Mouse (Mus musculus): ENCODE measurements around the gene Lin9. TPM values are rescaled to one million over a fixed set of nuclear protein-coding genes. Genes with fewer than 3 reads are reported as not detected.

The Lin9 gene
- total and polyA plus RNA-seq, 3 experiments = 0.77 to 37.3 (median 37.2) TPM

- ATAC-seq (ENCODE audit: extremely low read depth, insufficient number of reproducible peaks, low FRiP score, poor library complexity, severe bottlenecking) = no peak
- no peak for TF ChIP-seq CTCF (IDR thresholded peaks at IDR 0.05; ENCODE audit: low read depth, low read length)
- TF ChIP-seq TAL1 (conservative IDR thresholded peaks at IDR 0.05; ENCODE audit: low read depth, low read length) = no peak
- TF ChIP-seq POLR2AphosphoS5 (IDR thresholded peaks at IDR 0.05; ENCODE audit: insufficient replicate concordance, low read depth, low read length) = no peak
- TF ChIP-seq GATA2 (IDR thresholded peaks at IDR 0.05; ENCODE audit: borderline replicate concordance, low read depth, low read length) = no peak
- TF ChIP-seq GATA1 (IDR thresholded peaks at IDR 0.05; ENCODE audit: borderline replicate concordance, low read length) = no peak
Observed at GRCm38 (mm10) chr1:180696626-180697352, 55.8 kb downstream of the Lin9 start, which contains the start of gene Mixl1. Gene Mixl1, minus strand, starts transcription at chr1:180697034.

GRCm38 (mm10) chr1:180698063-180698462, 57.1 kb downstream of the Lin9 start:
- TF ChIP-seq TAL1 (conservative IDR thresholded peaks at IDR 0.05; ENCODE audit: low read depth, low read length) (no peak), GATA1 (IDR thresholded peaks at IDR 0.05; ENCODE audit: borderline replicate concordance, low read length) (no peak), GATA2 (IDR thresholded peaks at IDR 0.05; ENCODE audit: borderline replicate concordance, low read depth, low read length) (no peak), POLR2AphosphoS5 (IDR thresholded peaks at IDR 0.05; ENCODE audit: insufficient replicate concordance, low read depth, low read length) (no peak), CTCF (IDR thresholded peaks at IDR 0.05; ENCODE audit: low read depth, low read length) (no peak)
- Histone ChIP-seq H3K9me3 (replicated peaks) (0 out of 2 replicates have a peak, but pooled peaks cover 5% of the 10 kb centered on the region), H3K4me1 (ENCODE audit: insufficient read depth, low read depth, low read length) (no peaks in the 10 kb centered on the region), H3K4me3 (ENCODE audit: low read depth, low read length) (no peak overlapping the region), H3K27me3 (ENCODE audit: insufficient read depth, low read length) (peaks cover 43% of the 10 kb centered on the region), H3K36me3 (replicated peaks) (no peaks in the 10 kb centered on the region)
- no peak for DNase-seq (ENCODE audit: low spot score)
- no peak for ATAC-seq (ENCODE audit: extremely low read depth, insufficient number of reproducible peaks, low FRiP score, poor library complexity, severe bottlenecking)

More at GRCm38 (mm10) chr1:180696626-180697352, 55.8 kb downstream of the Lin9 start, which contains the start of gene Mixl1:
- Histone ChIP-seq H3K27me3 (ENCODE audit: insufficient read depth, low read length) (peaks cover 37% of the 10 kb centered on the region), H3K4me3 (ENCODE audit: low read depth, low read length) (no peak within 1 kb of the TSS), H3K36me3 (replicated peaks) (peaks cover 9% of the 10 kb centered on the region), H3K9me3 (replicated peaks) (0 out of 2 replicates have a peak, but pooled peaks cover 5% of the 10 kb centered on the region), H3K4me1 (ENCODE audit: insufficient read depth, low read depth, low read length) (no peaks in the 10 kb centered on the region)
- no peak for DNase-seq (ENCODE audit: low spot score)

- Histone ChIP-seq H3K4me3 (ENCODE audit: low read depth, low read length) (no peak overlapping the region), H3K9me3 (replicated peaks) (no peaks in the 10 kb centered on the region), H3K4me1 (ENCODE audit: insufficient read depth, low read depth, low read length) (peaks cover 5% of the 10 kb centered on the region; the same call in 1 of the 2 replicates), H3K27me3 (ENCODE audit: insufficient read depth, low read length) (peaks cover 68% of the 10 kb centered on the region), H3K36me3 (replicated peaks) (no peaks in the 10 kb centered on the region)
- ATAC-seq (ENCODE audit: extremely low read depth, insufficient number of reproducible peaks, low FRiP score, poor library complexity, severe bottlenecking) (no peak), DNase-seq (ENCODE audit: low spot score) (no peak)
- TF ChIP-seq CTCF (IDR thresholded peaks at IDR 0.05; ENCODE audit: low read depth, low read length) (no peak), GATA1 (IDR thresholded peaks at IDR 0.05; ENCODE audit: borderline replicate concordance, low read length) (no peak), POLR2AphosphoS5 (IDR thresholded peaks at IDR 0.05; ENCODE audit: insufficient replicate concordance, low read depth, low read length) (no peak), GATA2 (IDR thresholded peaks at IDR 0.05; ENCODE audit: borderline replicate concordance, low read depth, low read length) (no peak), TAL1 (conservative IDR thresholded peaks at IDR 0.05; ENCODE audit: low read depth, low read length) (no peak)
Observed at GRCm38 (mm10) chr1:180703400-180703799, 62.5 kb downstream of the Lin9 start.

GRCm38 (mm10) chr1:180707368-180707767, 66.4 kb downstream of the Lin9 start:
- Histone ChIP-seq H3K9me3 (replicated peaks) (no peaks in the 10 kb centered on the region), H3K36me3 (replicated peaks) (no peaks in the 10 kb centered on the region), H3K4me1 (ENCODE audit: insufficient read depth, low read depth, low read length) (peaks cover 15% of the 10 kb centered on the region; the same call in 1 of the 2 replicates), H3K4me3 (ENCODE audit: low read depth, low read length) (no peak overlapping the region), H3K27me3 (ENCODE audit: insufficient read depth, low read length) (peaks cover 77% of the 10 kb centered on the region)
- ATAC-seq (ENCODE audit: extremely low read depth, insufficient number of reproducible peaks, low FRiP score, poor library complexity, severe bottlenecking) = no peak
- no peak for TF ChIP-seq CTCF (IDR thresholded peaks at IDR 0.05; ENCODE audit: low read depth, low read length)
- DNase-seq (ENCODE audit: low spot score) = no peak

- no peak overlapping the region for H3K4me3 ChIP-seq (ENCODE audit: low read depth, low read length)
- TF ChIP-seq TAL1 (conservative IDR thresholded peaks at IDR 0.05; ENCODE audit: low read depth, low read length) (no peak), CTCF (IDR thresholded peaks at IDR 0.05; ENCODE audit: low read depth, low read length) (no peak), GATA1 (IDR thresholded peaks at IDR 0.05; ENCODE audit: borderline replicate concordance, low read length) (no peak), POLR2AphosphoS5 (IDR thresholded peaks at IDR 0.05; ENCODE audit: insufficient replicate concordance, low read depth, low read length) (no peak), GATA2 (IDR thresholded peaks at IDR 0.05; ENCODE audit: borderline replicate concordance, low read depth, low read length) (no peak)
Observed at GRCm38 (mm10) chr1:180707813-180708212, 66.9 kb downstream of the Lin9 start.

GRCm38 (mm10) chr1:180708935-180709776, 68.2 kb downstream of the Lin9 start:
- ATAC-seq (ENCODE audit: extremely low read depth, insufficient number of reproducible peaks, low FRiP score, poor library complexity, severe bottlenecking) (no peak), DNase-seq (ENCODE audit: low spot score) (no peak)
- H3K4me1 ChIP-seq (ENCODE audit: insufficient read depth, low read depth, low read length) = peaks cover 12% of the 10 kb centered on the region; the same call in 1 of the 2 replicates
- H3K27me3 ChIP-seq (ENCODE audit: insufficient read depth, low read length) = peaks cover 80% of the 10 kb centered on the region
- no peaks in the 10 kb centered on the region for H3K36me3 ChIP-seq (replicated peaks)
- H3K9me3 ChIP-seq (replicated peaks) = no peaks in the 10 kb centered on the region
- no peak for TF ChIP-seq TAL1 (conservative IDR thresholded peaks at IDR 0.05; ENCODE audit: low read depth, low read length)
- no peak for TF ChIP-seq POLR2AphosphoS5 (IDR thresholded peaks at IDR 0.05; ENCODE audit: insufficient replicate concordance, low read depth, low read length)
- no peak for TF ChIP-seq CTCF (IDR thresholded peaks at IDR 0.05; ENCODE audit: low read depth, low read length)
- no peak for TF ChIP-seq GATA2 (IDR thresholded peaks at IDR 0.05; ENCODE audit: borderline replicate concordance, low read depth, low read length)
- no peak for TF ChIP-seq GATA1 (IDR thresholded peaks at IDR 0.05; ENCODE audit: borderline replicate concordance, low read length)
- H3K4me3 ChIP-seq (ENCODE audit: low read depth, low read length) = no peak overlapping the region

More at GRCm38 (mm10) chr1:180707813-180708212, 66.9 kb downstream of the Lin9 start:
- H3K36me3 ChIP-seq (replicated peaks) = no peaks in the 10 kb centered on the region
- peaks cover 75% of the 10 kb centered on the region for H3K27me3 ChIP-seq (ENCODE audit: insufficient read depth, low read length)
- ATAC-seq (ENCODE audit: extremely low read depth, insufficient number of reproducible peaks, low FRiP score, poor library complexity, severe bottlenecking) (no peak), DNase-seq (ENCODE audit: low spot score) (no peak)
- no peaks in the 10 kb centered on the region for H3K9me3 ChIP-seq (replicated peaks)
- peaks cover 15% of the 10 kb centered on the region; the same call in 1 of the 2 replicates for H3K4me1 ChIP-seq (ENCODE audit: insufficient read depth, low read depth, low read length)

All from G1E (cell line).